Mouse (Mus musculus) embryonic fibroblast, embryonic 13.5 days (primary cell): ENCODE results near the gene Ankrd28.

Experiments
- CTCF ChIP-seq: IDR thresholded peaks from 2 replicates; pipeline ENCODE4 v1.5.1; 2011; ENCODE audit warnings: mild to moderate bottlenecking, control low read depth, low read length, moderate library complexity, borderline replicate concordance; ENCODE audit not compliant: insufficient read depth
- POLR2A ChIP-seq: IDR thresholded peaks from 2 replicates; pipeline ENCODE4 v1.6.1; 2011; ENCODE audit warnings: low read depth, mild to moderate bottlenecking, control low read depth, low read length, moderate library complexity

DNA sequence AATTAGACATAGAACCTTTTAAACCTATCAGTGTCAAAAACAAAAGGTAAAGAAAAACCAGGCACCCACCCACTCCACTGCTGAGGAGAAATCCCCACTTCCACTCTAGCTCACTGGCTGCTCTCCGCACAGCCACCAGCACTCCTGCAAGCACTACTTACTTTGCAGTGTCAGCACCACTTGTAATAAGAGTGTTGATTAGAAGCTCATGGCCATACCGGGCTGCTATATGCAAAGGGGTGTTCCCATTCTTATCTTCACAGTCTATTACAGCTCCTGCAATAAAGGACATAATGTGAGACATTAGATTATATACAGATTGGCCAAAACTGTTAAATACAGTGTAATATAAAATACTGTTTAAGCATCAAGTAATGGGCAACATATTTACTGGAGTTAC is 95.6 kb downstream of the Ankrd28 start:
- no peak for TF ChIP-seq CTCF
- TF ChIP-seq POLR2A, result no peak
